Mouse (Mus musculus) spleen, adult 2 months (tissue): ENCODE results near the gene Swt1. TPM values are rescaled to one million over a fixed set of nuclear protein-coding genes. Genes with fewer than 3 reads are reported as not detected.

Experiments used
- DNase-seq, 2 experiments: peaks; one replicate each; pipeline versions ENCODE4 v3.0.0 to v3.0.0-alpha.2; 2012 to 2021; ENCODE audit warnings: low spot score in 2 of 2, low read depth in 1 of 2
- H3K27ac ChIP-seq: fragments of 200-500 bp; 2 replicates; pipeline ENCODE4 v1.5.1; 2012; ENCODE audit warnings: low read length, inconsistent platforms; ENCODE audit not compliant: insufficient read depth
- H3K27me3 ChIP-seq: fragments of 200-500 bp; 2 replicates; pipeline ENCODE4 v1.6.1; 2012; ENCODE audit warnings: mild to moderate bottlenecking, moderate library complexity, low read length, inconsistent platforms; ENCODE audit not compliant: control insufficient read depth, insufficient read depth
- H3K36me3 ChIP-seq: fragments of 200-500 bp; 2 replicates; pipeline ENCODE4 v1.6.1; 2012; ENCODE audit warnings: mild to moderate bottlenecking, low read length, inconsistent platforms; ENCODE audit not compliant: control insufficient read depth, insufficient read depth
- H3K4me1 ChIP-seq: fragments of 200-500 bp; 2 replicates; pipeline ENCODE4 v1.6.1; 2011; ENCODE audit warnings: inconsistent platforms; ENCODE audit not compliant: control insufficient read depth, insufficient read depth, insufficient read length
- H3K4me3 ChIP-seq: fragments of 200-500 bp; 2 replicates; pipeline ENCODE4 v1.5.1; 2011; ENCODE audit warnings: mild to moderate bottlenecking, inconsistent platforms; ENCODE audit not compliant: insufficient read depth, insufficient read length; ENCODE audit errors: extremely low read depth
- CTCF ChIP-seq: fragments of 200-500 bp; IDR thresholded peaks from 2 replicates; pipeline ENCODE4 v1.5.1; 2011; ENCODE audit warnings: mild to moderate bottlenecking, inconsistent platforms; ENCODE audit not compliant: insufficient read depth, insufficient read length, insufficient replicate concordance; ENCODE audit errors: extremely low read depth
- POLR2A ChIP-seq: fragments of 200-500 bp; IDR thresholded peaks from 2 replicates; pipeline ENCODE4 v1.6.1; 2011; ENCODE audit warnings: low read depth, low read length, inconsistent platforms
- WGBS: fragments of 180-500 bp; shearing (Covaris S2); methylation state at CpG from one replicate; pipeline ENCODE4 v1.1.7; 2018; 5-methylcytosine and 5-hydroxymethylcytosine counted together
- polyA plus RNA-seq: library from polyadenylated mRNA; depleted of rRNA; stranded (reverse); fragments of >200 nt; gene quantifications from 2 replicates; pipeline ENCODE4 v1.2.3, GENCODE M21; 2012

The Swt1 gene
- polyA plus RNA-seq, 1 experiment, result 4.1 TPM

- H3K36me3 ChIP-seq, result peaks cover 19% of the 10 kb centered on the region
- WGBS, result 98% methylated on average over 11 of the region's 11 CpGs
Observed at GRCm38 (mm10) chr1:151451946-151452345, 23.7 kb upstream of the Swt1 start.

GRCm38 (mm10) chr1:151450851-151451250 is 22.6 kb upstream of the Swt1 start:
- Histone ChIP-seq H3K27me3 (no peaks in the 10 kb centered on the region), H3K4me3 (no peak overlapping the region), H3K4me1 (no peaks in the 10 kb centered on the region), H3K27ac (no peak overlapping the region), H3K36me3 (peaks cover 25% of the 10 kb centered on the region)
- no peak for DNase-seq
- TF ChIP-seq CTCF (no peak), POLR2A (no peak)
- 51% methylated on average over 2 of the region's 2 CpGs for WGBS

More at GRCm38 (mm10) chr1:151451946-151452345, 23.7 kb upstream of the Swt1 start:
- Histone ChIP-seq H3K4me1 (peaks cover 3% of the 10 kb centered on the region; the same call in 1 of the 2 replicates), H3K4me3 (no peak overlapping the region), H3K27ac (no peak overlapping the region), H3K27me3 (no peaks in the 10 kb centered on the region)
- TF ChIP-seq CTCF, result no peak
- TF ChIP-seq POLR2A, result no peak
- DNase-seq, result no peak

- Histone ChIP-seq H3K27me3 (no peaks in the 10 kb centered on the region), H3K36me3 (peaks cover 27% of the 10 kb centered on the region), H3K27ac (no peak overlapping the region), H3K4me1 (no peaks in the 10 kb centered on the region), H3K4me3 (no peak overlapping the region)
- WGBS, result 95% methylated on average over 10 of the region's 10 CpGs
- no peak for TF ChIP-seq POLR2A
- TF ChIP-seq CTCF, result no peak
- DNase-seq, result no peak
Observed at GRCm38 (mm10) chr1:151449866-151450265, 21.6 kb upstream of the Swt1 start.

- no peaks in the 10 kb centered on the region for H3K27me3 ChIP-seq
- no peak overlapping the region for H3K4me3 ChIP-seq
- DNase-seq, result no peak
- H3K36me3 ChIP-seq, result peaks cover 25% of the 10 kb centered on the region
- no peaks in the 10 kb centered on the region for H3K4me1 ChIP-seq
- no peak for TF ChIP-seq POLR2A
- TF ChIP-seq CTCF, result no peak
- WGBS, result 95% methylated on average over 6 of the region's 6 CpGs
- no peak overlapping the region for H3K27ac ChIP-seq
Observed at GRCm38 (mm10) chr1:151435431-151435830, 7.2 kb upstream of the Swt1 start.

GRCm38 (mm10) chr1:151429316-151429715 is 1.1 kb upstream of the Swt1 start:
- peak overlapping the region; percentile 95; the same call in 1 of the 2 replicates for H3K27ac ChIP-seq
- TF ChIP-seq CTCF (no peak), POLR2A (no peak)
- H3K4me3 ChIP-seq, result peak overlapping the region; percentile 90
- no peaks in the 10 kb centered on the region for H3K27me3 ChIP-seq
- no peak for DNase-seq
- peaks cover 2% of the 10 kb centered on the region for H3K36me3 ChIP-seq
- H3K4me1 ChIP-seq, result peaks cover 2% of the 10 kb centered on the region
- WGBS, result 32% methylated on average over 9 of the region's 9 CpGs

- Histone ChIP-seq H3K4me3 (peak overlapping the region; percentile 84), H3K27ac (peak overlapping the region; percentile 80), H3K27me3 (no peaks in the 10 kb centered on the region), H3K4me1 (peaks cover 2% of the 10 kb centered on the region), H3K36me3 (no peaks in the 10 kb centered on the region)
- DNase-seq, result no peak
- under 1% methylated on average over 26 of the region's 26 CpGs for WGBS
- TF ChIP-seq POLR2A (no peak), CTCF (no peak)
Observed at GRCm38 (mm10) chr1:151427888-151428262, 380 bp downstream of the Swt1 start.

GRCm38 (mm10) chr1:151426947-151427600 is 1.2 kb downstream of the Swt1 start:
- H3K27ac ChIP-seq, result no peak overlapping the region
- no peak for DNase-seq

More at GRCm38 (mm10) chr1:151426947-151427600, 1.2 kb downstream of the Swt1 start:
- Histone ChIP-seq H3K36me3 (no peaks in the 10 kb centered on the region; the same call in 1 of the 2 replicates), H3K4me1 (peaks cover 2% of the 10 kb centered on the region), H3K27me3 (no peaks in the 10 kb centered on the region), H3K4me3 (peak overlapping the region; percentile 5)
- TF ChIP-seq CTCF, result no peak
- TF ChIP-seq POLR2A, result no peak
- WGBS, result 51% methylated on average over 7 of the region's 7 CpGs
